Mouse (Mus musculus) CH12F3 (cell line): Measurements from ENCODE around the gene Hmg20a.

Experiments
- in situ Hi-C: fragments of 300-500 bp; cut with MboI; formaldehyde crosslinking; loops from 2 replicates; pipeline ENCODE4 v1.14.3; 2020; ENCODE audit warnings: low sequenced_read_pairs

The Hmg20a gene

GRCm38 (mm10) chr9:56495795-56496232 is 77.4 kb downstream of the Hmg20a start:
- in situ Hi-C loops = no loop called here

DNA sequence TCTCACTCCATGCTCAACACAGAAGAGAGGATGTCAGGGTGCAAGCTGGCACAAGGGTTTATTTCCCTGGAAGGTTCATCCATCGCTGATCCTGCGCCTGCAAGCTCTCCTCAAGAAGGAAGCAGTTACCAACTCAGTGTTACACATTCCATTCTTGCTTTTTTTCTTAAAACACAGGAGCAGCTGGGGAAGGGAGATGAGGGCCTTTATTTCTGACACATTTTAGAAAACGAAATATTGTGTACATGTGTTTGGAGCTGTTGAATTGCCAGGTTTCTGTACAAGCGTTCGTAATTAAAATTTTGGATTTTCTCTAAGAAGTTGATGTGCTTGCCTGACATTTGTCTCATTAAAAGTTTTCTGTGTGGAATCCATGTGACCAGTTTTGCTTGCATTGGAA is 78.2 kb downstream of the Hmg20a start:
- in situ Hi-C loops = no loop called here

DNA sequence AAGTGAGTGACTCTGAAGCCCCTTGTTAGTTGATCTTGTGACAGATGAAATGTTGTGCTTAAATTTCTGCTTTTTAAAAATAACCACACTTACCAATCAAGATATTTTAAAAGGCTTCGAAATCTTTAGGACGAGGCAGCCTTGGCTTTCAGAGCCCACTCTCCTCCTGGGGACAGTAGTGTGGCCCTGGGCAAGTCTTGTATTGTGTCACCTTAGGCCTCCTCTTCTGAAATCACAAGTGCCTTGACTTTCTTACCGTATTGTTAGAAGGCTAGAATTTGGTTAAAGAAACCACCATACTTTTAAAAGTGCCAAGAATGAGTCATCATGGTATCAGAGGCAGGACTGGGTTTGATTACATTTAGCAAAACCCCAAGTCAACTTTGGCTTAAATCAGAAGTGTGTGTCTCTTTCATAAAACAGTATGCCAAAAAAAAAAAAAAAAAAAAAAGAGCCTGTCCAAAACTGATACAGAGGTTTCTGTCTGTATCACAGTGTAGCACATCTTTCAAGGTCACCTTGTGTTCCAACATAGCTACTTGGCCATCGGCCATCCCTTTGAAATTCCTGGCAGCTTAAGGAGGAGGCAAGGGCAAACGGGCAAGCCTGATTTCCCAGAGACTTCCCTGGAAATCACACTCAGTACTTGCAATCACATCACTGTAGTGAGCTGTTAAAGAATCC is 78.9 kb downstream of the Hmg20a start:
- in situ Hi-C loops = no loop called here

DNA sequence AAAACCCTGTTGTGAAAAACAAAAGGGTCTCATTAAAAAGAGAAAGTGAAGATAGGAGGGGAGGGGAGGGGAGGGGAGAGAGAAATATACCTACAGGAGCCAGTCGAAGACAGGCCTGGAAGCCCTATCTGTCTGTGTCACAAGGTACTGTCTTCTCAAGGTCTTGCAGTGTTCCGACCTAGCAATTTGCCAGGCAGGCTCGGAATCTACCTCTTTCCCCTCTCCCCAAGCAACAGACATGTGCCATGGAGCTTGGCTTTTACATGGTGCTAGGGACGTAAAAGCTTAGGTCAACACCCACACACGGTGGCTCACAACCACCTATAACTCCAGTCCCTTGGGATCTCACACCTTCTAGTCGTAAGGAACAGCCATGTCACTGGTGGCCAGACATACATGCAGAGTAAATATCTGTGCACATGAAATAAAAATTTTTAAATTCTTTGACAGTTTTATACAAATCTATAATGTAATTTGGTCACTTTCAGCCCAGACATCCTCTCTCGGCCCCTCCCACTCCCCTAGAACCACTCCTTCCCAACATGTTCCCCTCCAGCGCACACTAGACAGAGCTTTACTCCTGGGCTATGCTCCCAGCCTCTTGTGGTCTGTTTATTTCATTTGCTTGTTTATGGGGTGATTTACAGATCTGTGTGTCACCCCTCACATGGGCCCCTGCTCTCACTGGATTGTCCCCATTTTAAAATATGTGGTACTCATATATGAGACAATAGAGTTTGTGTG is 81.1 kb downstream of the Hmg20a start:
- in situ Hi-C loops = loop anchor here (25.0 kb wide), 1 partner anchor 237 kb away; no protein-coding TSS in a partner anchor

GRCm38 (mm10) chr9:56500893-56501590 is 82.6 kb downstream of the Hmg20a start:
- in situ Hi-C loops = loop anchor here (25.0 kb wide), 1 partner anchor 239 kb away; no protein-coding TSS in a partner anchor

GRCm38 (mm10) chr9:56501721-56502542 is 83.5 kb downstream of the Hmg20a start:
- in situ Hi-C loops = loop anchor here (25.0 kb wide), 1 partner anchor 240 kb away; no protein-coding TSS in a partner anchor

DNA sequence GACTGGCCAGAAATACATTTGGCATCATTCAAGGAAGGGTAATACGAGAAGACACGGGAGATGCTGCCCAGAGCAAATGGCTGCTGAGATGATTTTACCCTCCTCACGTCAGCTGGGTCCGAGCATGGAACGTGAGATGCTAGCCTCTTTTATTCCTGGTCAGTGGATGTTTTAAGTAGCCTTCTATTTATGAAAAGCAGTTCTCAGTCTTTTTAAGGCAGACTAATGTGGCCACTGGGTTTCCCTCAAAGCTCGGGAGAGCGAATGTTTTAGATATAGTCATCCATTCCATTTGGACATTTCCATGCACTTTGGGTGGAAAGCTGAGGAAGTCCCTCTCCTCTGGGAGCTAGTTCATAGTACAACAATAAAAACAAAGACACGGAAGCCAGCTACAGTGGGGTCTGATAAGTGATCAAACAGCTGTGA is 84.1 kb downstream of the Hmg20a start:
- in situ Hi-C loops = loop anchor here (25.0 kb wide), 1 partner anchor 240 kb away; no protein-coding TSS in a partner anchor

DNA sequence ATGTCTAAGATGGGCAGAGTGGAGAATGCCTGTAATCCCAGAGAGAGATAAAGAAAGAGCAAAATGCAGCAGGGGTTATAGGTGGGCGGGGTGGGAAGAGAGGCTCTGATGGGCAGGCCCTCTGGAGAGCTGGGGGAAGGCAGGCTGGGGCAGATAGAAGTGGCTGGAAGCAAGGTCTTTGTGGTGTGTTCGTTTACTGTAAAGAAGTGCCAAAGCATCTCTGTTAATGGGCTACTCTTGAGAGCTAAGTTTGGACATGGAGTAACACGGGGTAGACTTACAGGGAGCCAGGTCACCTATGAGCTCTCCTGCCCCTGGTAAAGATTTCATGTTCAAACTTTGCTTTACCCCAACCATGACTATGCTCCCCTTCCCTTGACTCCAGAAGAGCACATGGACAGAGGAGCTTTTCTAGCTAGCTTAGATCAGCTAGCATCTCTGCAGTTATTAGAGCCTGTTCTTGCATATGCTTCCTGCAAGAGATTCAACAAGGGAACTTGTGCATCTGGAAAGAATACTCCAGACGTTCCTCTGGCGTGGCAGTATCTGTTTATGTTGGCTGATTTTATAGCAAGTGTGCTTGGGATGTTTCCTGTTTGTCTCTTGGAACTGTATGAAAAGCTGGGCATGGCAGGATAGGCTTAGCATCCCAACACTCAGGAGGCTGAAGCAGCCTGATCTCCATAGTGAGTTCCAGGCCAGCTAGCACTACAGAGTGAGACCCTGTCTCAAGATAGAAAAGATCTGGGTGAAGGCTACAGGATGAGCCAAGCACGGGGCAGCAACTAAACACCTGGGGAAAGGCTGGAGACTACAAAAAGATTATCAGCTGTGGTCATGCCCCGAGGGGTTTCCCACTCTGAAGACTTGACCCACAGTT is 85.5 kb downstream of the Hmg20a start:
- in situ Hi-C loops = loop anchor here (25.0 kb wide), 1 partner anchor 242 kb away; no protein-coding TSS in a partner anchor

DNA sequence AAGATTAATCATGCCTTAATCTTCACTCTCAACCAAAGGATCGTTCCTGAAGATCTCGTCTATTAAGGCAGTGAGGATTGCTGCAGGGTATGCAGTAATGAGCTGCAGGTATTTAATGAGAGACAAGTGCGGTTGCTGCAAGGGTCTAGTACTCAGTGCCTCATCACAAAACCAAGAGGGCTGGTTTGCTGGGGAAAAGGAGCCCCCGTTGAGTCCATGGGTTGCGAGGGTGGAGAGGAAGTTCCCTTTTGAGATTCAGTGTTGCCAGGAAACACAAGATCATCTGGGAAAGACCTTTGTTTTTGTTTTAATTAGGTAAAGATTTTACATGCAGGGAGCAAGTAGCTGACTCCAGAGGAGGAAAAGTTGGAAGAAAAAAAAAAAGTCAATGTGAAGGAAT is 86.1 kb downstream of the Hmg20a start:
- in situ Hi-C loops = loop anchor here (25.0 kb wide), 1 partner anchor 242 kb away; no protein-coding TSS in a partner anchor

DNA sequence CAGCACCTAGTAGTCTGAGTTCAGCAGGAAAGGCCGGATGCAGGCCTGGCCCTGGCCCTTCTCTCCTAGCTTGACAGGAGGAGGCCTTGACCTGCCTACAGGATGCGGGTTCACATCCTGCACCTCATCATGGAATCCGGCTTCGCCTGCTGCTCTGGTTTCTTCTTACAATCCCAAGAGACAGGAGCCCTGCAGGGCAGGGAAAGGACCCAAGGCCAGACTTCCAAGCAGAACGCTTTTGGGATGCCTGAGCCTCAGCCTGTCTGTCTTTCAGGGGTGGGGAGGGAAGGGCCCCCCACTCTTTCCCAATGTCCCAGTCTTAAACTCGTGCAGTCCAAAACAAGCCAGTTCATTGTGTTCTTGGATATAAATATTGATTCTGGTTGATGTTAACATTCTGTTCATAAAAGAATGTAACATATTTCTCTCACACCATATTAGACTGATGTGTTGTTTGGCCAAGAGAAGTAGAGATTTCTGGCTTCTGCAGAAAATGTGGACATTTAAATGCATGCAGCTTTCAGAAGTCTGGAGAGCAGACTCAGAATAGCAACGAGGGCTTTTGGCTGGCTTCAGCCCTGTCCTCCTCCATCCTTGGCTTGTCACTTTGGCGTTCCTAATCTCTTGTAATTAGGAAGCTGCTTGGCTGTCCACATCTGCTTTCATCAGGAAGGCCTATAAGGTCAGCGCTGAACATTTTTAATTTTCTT is 86.8 kb downstream of the Hmg20a start:
- in situ Hi-C loops = loop anchor here (25.0 kb wide), 1 partner anchor 243 kb away; no protein-coding TSS in a partner anchor

GRCm38 (mm10) chr9:56505793-56506755 is 87.7 kb downstream of the Hmg20a start:
- in situ Hi-C loops = loop anchor here (25.0 kb wide), 1 partner anchor 244 kb away; no protein-coding TSS in a partner anchor

DNA sequence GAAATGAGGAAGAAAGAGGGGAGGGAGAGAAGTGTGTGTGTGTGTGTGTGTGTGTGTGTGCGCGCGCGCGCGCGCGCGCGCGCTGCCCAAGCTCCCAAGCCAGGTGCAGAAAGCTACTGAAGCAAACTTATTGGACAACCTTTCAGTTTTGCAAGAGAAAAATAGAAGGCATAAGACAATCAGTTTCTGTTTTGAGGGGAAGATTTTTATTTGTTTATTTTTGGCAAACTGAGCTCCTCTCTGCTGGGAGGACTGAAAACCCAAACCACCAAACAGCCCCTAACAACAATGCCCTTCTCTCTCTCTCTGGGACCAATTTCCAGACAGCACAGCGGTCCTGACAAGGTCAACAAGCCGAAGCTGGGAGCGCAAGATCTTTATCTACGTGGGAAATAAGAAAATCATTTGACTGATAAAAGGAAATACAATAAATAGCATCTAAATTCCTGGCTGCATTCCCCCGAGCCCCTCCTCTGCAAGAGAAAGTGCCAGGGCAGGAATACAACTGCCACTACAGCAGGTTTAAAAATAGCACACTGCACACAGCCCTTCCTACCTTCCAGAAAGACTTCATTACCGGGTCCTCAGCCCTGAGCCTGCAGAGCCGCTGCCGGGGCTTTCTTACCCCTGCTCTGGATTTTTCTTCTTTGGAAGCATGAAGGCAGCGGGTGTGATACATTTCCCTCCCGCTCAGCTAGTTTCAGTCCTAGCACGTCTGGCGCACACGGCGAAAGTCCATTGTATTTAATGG is 88.7 kb downstream of the Hmg20a start:
- in situ Hi-C loops = loop anchor here (25.0 kb wide), 1 partner anchor 245 kb away; no protein-coding TSS in a partner anchor

GRCm38 (mm10) chr9:56507682-56508061 is 89.3 kb downstream of the Hmg20a start:
- in situ Hi-C loops = loop anchor here (25.0 kb wide), 1 partner anchor 245 kb away; no protein-coding TSS in a partner anchor

GRCm38 (mm10) chr9:56508835-56509451 is 90.5 kb downstream of the Hmg20a start:
- in situ Hi-C loops = loop anchor here (25.0 kb wide), 1 partner anchor 247 kb away; no protein-coding TSS in a partner anchor

GRCm38 (mm10) chr9:56510281-56510680 is 91.9 kb downstream of the Hmg20a start:
- in situ Hi-C loops = loop anchor here (25.0 kb wide), 1 partner anchor 248 kb away; no protein-coding TSS in a partner anchor

- in situ Hi-C loops = loop anchor here (25.0 kb wide), 1 partner anchor 250 kb away; no protein-coding TSS in a partner anchor
These were observed 94.1 kb downstream of the Hmg20a start for GRCm38 (mm10) chr9:56512486-56512885.
